Mouse (Mus musculus) embryonic facial prominence, embryonic 13.5 days (tissue): ENCODE measurements around the gene Tpd52l2. TPM values are rescaled to one million over a fixed set of nuclear protein-coding genes. Genes with fewer than 3 reads are reported as not detected.
"Not testable (repeated sequence)": the region's sequence is repeated elsewhere in the genome, so short reads cannot be mapped to it uniquely, and the experiment has no call there.

Experiments
- ATAC-seq: fragments of 200-750 bp; cut with Nextera tagmentation; 2 replicates; pipeline ENCODE4 v1.8.0; 2017; ENCODE audit warnings: low read depth; ENCODE audit not compliant: insufficient number of reproducible peaks, insufficient read depth, low FRiP score, low TSS enrichment
- H3K27ac ChIP-seq: fragments of 300-500 bp; sonication (generic); 2 replicates; pipeline ENCODE4 v1.5.1; 2015; ENCODE audit warnings: moderate library complexity, mild to moderate bottlenecking, inconsistent platforms
- H3K27me3 ChIP-seq: fragments of 300-500 bp; sonication (generic); 2 replicates; pipeline ENCODE4 v1.6.1; 2015; ENCODE audit warnings: mild to moderate bottlenecking, inconsistent platforms
- H3K36me3 ChIP-seq: fragments of 300-500 bp; sonication (generic); 2 replicates; pipeline ENCODE4 v1.6.1; 2015; ENCODE audit warnings: mild to moderate bottlenecking, inconsistent platforms
- H3K4me1 ChIP-seq: fragments of 300-500 bp; sonication (generic); 2 replicates; pipeline ENCODE4 v1.6.1; 2015; ENCODE audit warnings: inconsistent platforms
- H3K4me2 ChIP-seq: fragments of 300-500 bp; sonication (generic); 2 replicates; pipeline ENCODE4 v1.6.1; 2015; ENCODE audit warnings: moderate library complexity, mild to moderate bottlenecking, inconsistent platforms
- H3K4me3 ChIP-seq: fragments of 300-500 bp; sonication (generic); 2 replicates; pipeline ENCODE4 v1.5.1; 2015; ENCODE audit warnings: mild to moderate bottlenecking, inconsistent platforms
- H3K9ac ChIP-seq: fragments of 300-500 bp; sonication (generic); 2 replicates; pipeline ENCODE4 v1.6.1; 2015; ENCODE audit warnings: mild to moderate bottlenecking, inconsistent platforms
- H3K9me3 ChIP-seq: fragments of 300-500 bp; sonication (generic); 2 replicates; pipeline ENCODE4 v1.6.1; 2016; ENCODE audit warnings: inconsistent platforms
- WGBS: fragments of 180-500 bp; shearing (Covaris S2); methylation state at CpG from one replicate; pipeline ENCODE4 v1.1.7; 2015; ENCODE audit warnings: mixed read lengths; 5-methylcytosine and 5-hydroxymethylcytosine counted together
- polyA plus RNA-seq: library from polyadenylated mRNA; unstranded; fragments of >200 nt; fragmentation: Nextera tagmentation; extraction: Ambion mirVana; gene quantifications from 2 replicates; pipeline ENCODE4 v1.2.1, GENCODE M21; 2015

Tpd52l2 gene
- polyA plus RNA-seq, 1 experiment from 2014 or later: 168 TPM

DNA sequence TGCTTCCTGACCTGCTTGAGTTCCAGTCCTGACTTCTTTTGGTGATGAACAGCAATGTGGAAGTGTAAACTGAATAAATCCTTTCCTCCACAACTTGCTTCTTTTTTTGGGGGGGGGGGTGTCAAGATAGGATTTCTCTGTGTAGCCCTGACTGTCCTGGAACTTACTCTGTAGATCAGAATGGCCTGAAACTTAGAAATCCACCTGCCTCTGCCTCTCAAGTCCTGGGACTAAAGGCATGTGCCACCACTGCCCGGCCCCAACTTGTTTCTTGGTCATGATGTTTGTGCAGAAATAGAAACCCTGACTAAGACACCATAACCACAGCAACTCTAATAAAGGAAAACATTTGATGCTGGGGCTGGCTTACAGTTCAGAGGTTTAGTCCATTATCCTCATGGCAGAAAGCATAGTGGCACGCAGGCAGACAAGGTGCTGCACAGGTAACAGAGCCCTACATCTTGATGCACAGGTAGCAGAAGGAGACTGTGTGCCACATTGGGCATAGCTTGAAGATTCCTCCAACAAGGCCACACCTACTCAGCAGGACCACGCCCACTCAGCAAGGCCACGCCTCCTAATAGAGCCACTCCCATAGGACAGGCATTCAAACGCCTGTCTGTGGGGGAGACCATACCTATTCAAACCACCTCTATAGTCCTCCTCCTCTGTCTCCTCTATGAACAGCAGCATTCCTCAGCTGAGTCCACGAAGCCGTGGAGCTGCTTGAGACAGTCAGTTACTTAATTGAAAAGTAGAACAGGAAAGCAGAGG is 5.3 kb upstream of the Tpd52l2 start:
- Histone ChIP-seq H3K27me3 (no peaks in the 10 kb centered on the region), H3K36me3 (no peaks in the 10 kb centered on the region), H3K4me3 (no peak overlapping the region), H3K9ac (no peak overlapping the region), H3K9me3 (no peaks in the 10 kb centered on the region), H3K4me1 (peaks cover 3% of the 10 kb centered on the region), H3K27ac (no peak overlapping the region), H3K4me2 (no peak overlapping the region)
- WGBS: 24% methylated on average over 7 of the region's 7 CpGs
- no peak for ATAC-seq

DNA sequence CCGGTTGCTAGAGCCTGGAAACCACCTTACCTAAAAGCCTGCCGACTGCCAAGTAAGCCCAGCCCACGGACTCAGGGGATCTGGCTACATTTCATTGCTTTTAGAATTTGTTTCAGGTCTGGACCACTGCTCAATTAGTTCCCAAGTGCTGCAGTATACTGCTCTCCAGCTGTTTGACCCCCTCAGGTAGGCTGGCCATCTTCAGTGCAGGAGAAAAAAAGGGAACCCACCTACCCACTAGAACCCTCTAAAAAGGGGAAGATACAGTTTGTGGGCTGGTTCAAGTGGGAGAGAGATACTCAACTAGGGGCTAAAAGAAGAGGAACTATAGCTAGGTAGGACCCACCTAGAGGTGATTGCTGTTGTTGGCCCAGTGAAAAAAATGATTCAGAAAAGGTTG is 4.7 kb upstream of the Tpd52l2 start:
- no peak overlapping the region for H3K4me2 ChIP-seq
- 52% methylated on average over 3 of the region's 3 CpGs for WGBS
- no peaks in the 10 kb centered on the region for H3K27me3 ChIP-seq
- H3K27ac ChIP-seq: no peak overlapping the region
- no peak overlapping the region for H3K4me3 ChIP-seq
- no peak overlapping the region for H3K9ac ChIP-seq
- no peak for ATAC-seq
- H3K4me1 ChIP-seq: peaks cover 3% of the 10 kb centered on the region
- H3K9me3 ChIP-seq: no peaks in the 10 kb centered on the region
- H3K36me3 ChIP-seq: no peaks in the 10 kb centered on the region

DNA sequence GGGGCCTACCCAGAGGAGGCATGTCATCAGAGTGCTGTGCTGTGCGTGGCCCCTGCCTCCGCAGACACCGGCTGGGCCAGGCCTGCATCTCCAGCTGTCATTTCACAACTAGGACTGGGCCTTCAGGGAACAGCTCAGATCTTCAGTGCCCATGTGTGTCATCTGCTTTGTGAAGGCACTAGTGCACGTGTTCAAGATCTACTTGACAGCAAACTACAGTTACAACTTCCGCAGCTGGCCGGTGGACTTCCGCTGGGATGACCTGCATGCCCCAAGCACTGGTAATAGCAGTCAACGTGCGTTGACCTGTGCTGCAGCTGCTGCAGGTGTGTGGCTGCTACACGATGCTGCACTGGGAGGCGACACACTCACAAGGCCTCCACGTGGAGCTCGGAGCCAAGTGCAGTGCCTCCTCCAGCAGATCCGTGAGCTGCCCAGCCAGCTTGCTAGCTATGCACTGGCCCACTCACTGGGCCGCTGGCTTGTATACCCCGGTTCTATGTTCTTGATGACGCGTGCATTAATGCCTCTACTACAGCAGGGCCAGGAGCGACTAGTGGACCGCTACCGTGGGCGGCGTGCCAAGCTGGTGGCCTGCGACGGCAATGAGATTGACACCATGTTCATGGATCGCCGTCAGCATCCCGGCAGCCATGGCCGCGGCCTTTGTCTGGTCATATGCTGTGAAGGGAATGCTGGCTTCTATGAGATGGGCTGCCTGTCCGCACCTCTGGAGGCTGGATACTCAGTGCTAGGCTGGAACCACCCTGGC is 3.6 kb upstream of the Tpd52l2 start, which contains the start of gene Abhd16b:
Abhd16b (plus strand) TSS at position 51 of the 772 bp plus-strand sequence.
- peaks cover 8% of the 10 kb centered on the region for H3K4me1 ChIP-seq
- no peak within 1 kb of the TSS for H3K4me2 ChIP-seq
- no peaks in the 10 kb centered on the region for H3K27me3 ChIP-seq
- no peaks in the 10 kb centered on the region for H3K9me3 ChIP-seq
- no peak for ATAC-seq
- H3K27ac ChIP-seq: no peak within 1 kb of the TSS
- no peak within 1 kb of the TSS for H3K9ac ChIP-seq
- WGBS: 82% methylated on average over 31 of the region's 31 CpGs
- H3K36me3 ChIP-seq: no peaks in the 10 kb centered on the region
- no peak within 1 kb of the TSS for H3K4me3 ChIP-seq

DNA sequence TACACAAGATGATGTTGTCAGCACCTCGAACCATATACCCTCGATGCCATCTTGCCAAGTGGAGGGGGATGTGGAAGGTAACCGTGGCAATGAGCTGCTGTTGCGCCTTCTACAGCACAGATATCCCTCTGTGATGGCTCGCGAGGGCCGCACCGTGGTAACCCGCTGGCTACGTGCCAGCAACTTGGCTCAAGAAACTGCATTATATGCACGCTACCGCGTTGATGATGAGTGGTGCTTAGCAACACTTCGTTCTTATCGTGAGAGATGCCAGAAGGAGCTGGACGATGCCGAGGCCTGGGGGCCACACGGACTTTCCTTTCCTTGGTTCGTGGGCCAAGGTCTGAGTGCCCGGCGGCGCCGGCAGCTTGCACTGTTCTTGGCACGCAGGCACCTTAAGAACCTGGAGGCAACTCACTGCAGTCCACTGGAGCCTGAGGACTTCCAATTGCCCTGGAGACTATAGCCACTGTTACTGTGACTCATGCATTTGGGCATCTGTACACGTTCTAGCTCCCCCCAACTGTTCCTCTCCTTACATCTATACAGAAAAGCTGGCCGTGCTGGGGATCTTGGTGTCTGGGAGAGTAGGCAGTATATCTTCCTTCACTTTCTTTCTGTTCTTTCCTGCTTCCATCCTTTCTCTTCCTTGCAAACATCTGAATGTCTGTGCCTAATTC is 2.5 kb upstream of the Tpd52l2 start:
- Histone ChIP-seq H3K27me3 (no peaks in the 10 kb centered on the region), H3K4me3 (no peak overlapping the region), H3K9ac (no peak overlapping the region), H3K27ac (no peak overlapping the region), H3K36me3 (peaks cover 4% of the 10 kb centered on the region; the same call in 1 of the 2 replicates), H3K4me1 (peaks cover 12% of the 10 kb centered on the region), H3K9me3 (no peaks in the 10 kb centered on the region), H3K4me2 (no peak overlapping the region)
- ATAC-seq: no peak
- 79% methylated on average over 26 of the region's 26 CpGs for WGBS

DNA sequence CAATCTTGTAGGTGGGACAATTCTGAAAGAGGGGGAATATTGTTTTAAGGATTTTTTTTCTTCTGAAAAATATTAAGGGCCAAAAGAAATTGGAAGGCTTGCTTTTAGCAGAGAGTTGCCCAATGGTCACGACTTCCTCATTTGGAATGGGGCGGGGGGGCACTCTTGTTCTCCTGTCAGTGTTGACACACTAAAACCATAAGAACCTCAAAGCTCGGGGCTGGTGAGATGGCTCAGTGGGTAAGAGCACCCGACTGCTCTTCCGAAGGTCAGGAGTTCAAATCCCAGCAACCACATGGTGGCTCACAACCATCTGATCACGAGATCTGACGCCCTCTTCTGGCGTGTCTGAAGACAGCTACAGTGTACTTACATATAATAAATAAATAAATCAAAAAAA is 1.1 kb upstream of the Tpd52l2 start:
- ATAC-seq, H3K4me3 ChIP-seq, H3K9me3 ChIP-seq, H3K27ac ChIP-seq, H3K9ac ChIP-seq, H3K27me3 ChIP-seq: not testable (repeated sequence)
- 56% methylated on average over 8 of the region's 8 CpGs for WGBS
- Histone ChIP-seq H3K4me2 (peak overlapping the region; percentile 92), H3K4me1 (peaks cover 12% of the 10 kb centered on the region), H3K36me3 (peaks cover 18% of the 10 kb centered on the region)

DNA sequence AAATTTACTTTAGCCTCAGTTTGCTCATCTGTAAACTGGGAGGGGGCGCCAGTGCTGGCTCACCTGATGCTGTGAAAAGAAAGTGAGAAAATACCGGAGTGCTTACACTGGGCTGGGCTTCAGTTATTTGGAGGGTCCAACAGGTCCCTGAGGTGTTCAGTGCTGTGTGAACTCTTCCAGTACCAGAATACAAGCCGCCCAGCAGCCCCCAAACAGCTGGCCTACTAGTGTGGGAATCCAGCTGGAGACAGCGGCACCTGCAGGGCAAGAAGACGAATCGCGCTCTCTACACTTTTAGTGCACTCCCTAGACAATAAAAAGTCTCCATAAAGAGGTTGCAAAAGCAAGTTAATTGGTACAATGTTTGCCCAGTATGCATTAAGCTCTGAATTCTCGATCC is 661 bp upstream of the Tpd52l2 start:
- WGBS: 11% methylated on average over 8 of the region's 8 CpGs
- peak overlapping the region; percentile 92 for H3K4me2 ChIP-seq
- peak overlapping the region; percentile 93 for H3K27ac ChIP-seq
- 0 out of 2 replicates have a peak, but pooled peaks have one; percentile 45 for ATAC-seq
- no peaks in the 10 kb centered on the region for H3K9me3 ChIP-seq
- H3K36me3 ChIP-seq: peaks cover 22% of the 10 kb centered on the region
- H3K27me3 ChIP-seq: no peaks in the 10 kb centered on the region
- H3K4me1 ChIP-seq: peaks cover 12% of the 10 kb centered on the region
- H3K4me3 ChIP-seq: peak overlapping the region; percentile 90
- H3K9ac ChIP-seq: peak overlapping the region; percentile 97

DNA sequence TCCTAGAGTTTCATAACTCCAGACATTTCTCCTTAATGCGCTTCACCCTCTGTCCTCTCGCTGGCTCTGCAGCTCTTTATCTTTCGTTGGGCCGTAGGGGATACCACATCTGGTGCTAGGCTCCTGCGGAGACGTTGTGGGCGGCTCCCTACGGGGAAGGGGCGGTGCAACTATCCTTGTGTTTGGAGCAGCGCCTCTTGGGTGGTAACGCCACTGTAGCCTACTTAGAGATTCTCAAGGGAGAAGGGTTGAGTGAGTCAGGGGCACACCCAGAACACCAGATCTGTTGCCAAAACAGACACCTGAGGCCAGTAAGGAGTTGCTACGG is 570 bp downstream of the Tpd52l2 start:
- peaks cover 35% of the 10 kb centered on the region for H3K36me3 ChIP-seq
- peak overlapping the region; percentile 90 for H3K4me3 ChIP-seq
- peak; percentile 45; the same call in 1 of the 2 replicates for ATAC-seq
- 1% methylated on average over 12 of the region's 12 CpGs for WGBS
- H3K27me3 ChIP-seq: no peaks in the 10 kb centered on the region
- peak overlapping the region; percentile 97 for H3K9ac ChIP-seq
- H3K4me2 ChIP-seq: peak overlapping the region; percentile 92
- no peaks in the 10 kb centered on the region for H3K9me3 ChIP-seq
- H3K4me1 ChIP-seq: peaks cover 12% of the 10 kb centered on the region
- peak overlapping the region; percentile 93 for H3K27ac ChIP-seq

DNA sequence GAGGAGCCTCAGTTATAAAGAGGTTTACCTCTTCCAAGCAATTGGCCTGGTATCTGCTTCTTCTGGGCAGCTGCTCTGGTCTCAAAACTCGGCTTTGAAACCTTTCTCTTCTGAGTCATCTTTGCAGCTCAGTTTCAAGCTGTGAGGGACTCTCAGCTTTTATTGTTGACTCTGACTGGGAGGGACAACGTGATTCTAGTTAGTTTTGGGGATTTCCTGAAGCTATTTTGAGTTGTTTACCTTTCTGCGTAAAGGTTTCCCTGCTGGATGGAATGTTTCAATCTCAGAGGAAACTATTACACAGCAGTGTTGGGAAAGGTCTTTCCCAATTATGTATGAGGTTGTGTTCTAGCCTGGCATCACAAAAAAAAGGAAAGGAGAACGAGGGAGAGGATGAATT is 1.7 kb downstream of the Tpd52l2 start:
- Histone ChIP-seq H3K4me2 (no peak overlapping the region), H3K36me3 (peaks cover 44% of the 10 kb centered on the region), H3K9ac (no peak overlapping the region), H3K4me1 (peaks cover 12% of the 10 kb centered on the region), H3K27ac (no peak overlapping the region), H3K9me3 (no peaks in the 10 kb centered on the region), H3K27me3 (no peaks in the 10 kb centered on the region), H3K4me3 (0 out of 2 replicates have a peak overlapping the region, but pooled peaks have one; percentile 90)
- ATAC-seq: no peak
- 80% methylated on average over 4 of the region's 4 CpGs for WGBS

DNA sequence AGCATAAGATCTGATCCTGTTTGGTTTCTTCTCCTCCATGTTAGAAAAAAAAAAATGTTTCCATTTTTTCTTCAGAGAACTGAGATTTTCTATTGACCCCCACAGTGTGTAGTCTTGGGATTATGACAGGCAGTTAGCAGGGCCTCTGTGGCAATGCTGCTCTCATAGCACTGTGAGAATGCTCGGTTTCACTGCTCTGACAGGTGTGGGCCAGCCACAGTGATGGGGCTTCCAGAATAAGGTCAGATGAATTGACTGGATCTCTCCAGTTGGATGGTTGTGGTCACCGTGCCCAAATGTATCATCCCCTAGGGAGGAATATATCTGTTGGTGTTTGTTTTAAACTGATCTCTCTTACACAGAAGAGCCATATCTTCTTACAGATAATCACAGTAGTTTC is 12.2 kb downstream of the Tpd52l2 start:
- 95% methylated on average over 2 of the region's 2 CpGs for WGBS
- H3K9me3 ChIP-seq: no peaks in the 10 kb centered on the region
- peaks cover 87% of the 10 kb centered on the region for H3K36me3 ChIP-seq
- H3K9ac ChIP-seq: no peak overlapping the region
- H3K4me1 ChIP-seq: no peaks in the 10 kb centered on the region
- H3K27me3 ChIP-seq: no peaks in the 10 kb centered on the region
- no peak overlapping the region for H3K4me2 ChIP-seq
- H3K4me3 ChIP-seq: no peak overlapping the region
- no peak overlapping the region for H3K27ac ChIP-seq
- ATAC-seq: no peak

DNA sequence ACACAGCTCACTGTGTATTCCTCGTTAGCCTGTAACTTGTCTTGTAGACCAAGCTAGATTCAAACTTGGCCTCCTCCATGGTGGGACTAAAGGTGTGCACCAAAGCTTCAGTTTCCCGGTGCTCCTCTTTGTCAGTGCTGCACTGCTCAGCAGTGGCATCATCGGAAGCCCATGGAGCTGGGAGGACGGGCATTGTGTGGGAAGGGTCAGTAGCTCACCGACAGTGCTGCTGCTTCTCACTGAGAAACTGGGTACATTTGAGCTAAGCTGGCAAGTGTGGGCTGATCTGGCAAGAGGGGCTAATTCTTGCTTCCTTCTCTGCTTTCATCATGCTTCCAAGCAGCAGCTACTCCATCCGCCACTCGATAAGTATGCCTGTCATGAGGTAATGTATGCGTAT is 14.3 kb downstream of the Tpd52l2 start:
- WGBS: 95% methylated on average over 8 of the region's 8 CpGs
- no peak overlapping the region for H3K9ac ChIP-seq

DNA sequence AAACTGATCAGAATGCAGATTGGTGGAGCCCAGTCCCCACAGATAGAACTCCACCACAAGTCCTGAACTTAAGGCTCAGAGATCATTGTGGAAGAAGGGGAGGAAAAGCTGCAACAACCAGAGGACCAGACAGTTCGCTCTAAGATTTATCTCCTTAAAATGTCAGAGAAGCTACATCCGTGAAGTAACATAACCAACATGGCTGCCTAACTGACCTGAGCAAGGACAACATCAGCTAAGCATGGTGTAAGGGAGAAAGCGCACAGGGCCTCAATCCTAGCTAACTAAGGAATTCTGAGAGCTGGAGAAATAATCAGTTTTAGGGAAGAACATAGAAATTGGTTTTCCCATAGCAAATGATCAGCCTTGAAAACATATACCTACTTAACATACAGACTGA is 22.3 kb downstream of the Tpd52l2 start:
- Histone ChIP-seq H3K4me3 (peak overlapping the region; percentile 96), H3K27me3 (no peaks in the 10 kb centered on the region), H3K4me2 (peak overlapping the region; percentile 68), H3K4me1 (peaks cover 29% of the 10 kb centered on the region), H3K9me3 (no peaks in the 10 kb centered on the region), H3K9ac (peak overlapping the region; percentile 95), H3K36me3 (peaks cover 40% of the 10 kb centered on the region), H3K27ac (peak overlapping the region; percentile 98)
- WGBS: 73% methylated on average over 3 of the region's 3 CpGs
- no peak for ATAC-seq

More for the DNA sequence above, 14.3 kb downstream of the Tpd52l2 start:
- Histone ChIP-seq H3K27me3 (no peaks in the 10 kb centered on the region), H3K27ac (no peak overlapping the region), H3K36me3 (peaks cover 92% of the 10 kb centered on the region), H3K4me1 (no peaks in the 10 kb centered on the region), H3K4me3 (no peak overlapping the region), H3K9me3 (no peaks in the 10 kb centered on the region), H3K4me2 (no peak overlapping the region)
- ATAC-seq: no peak
